Mouse (Mus musculus) C2C12 (cell line): ENCODE data around the gene Rbp3. TPM values are rescaled to one million over a fixed set of nuclear protein-coding genes. Genes with fewer than 3 reads are reported as not detected.

ENCODE experiments used
- H3K27me3 ChIP-seq: one replicate; pipeline ENCODE4 v1.6.1; 2011; ENCODE audit not compliant: control insufficient read depth, insufficient read depth, insufficient read length
- H3K36me3 ChIP-seq: one replicate; pipeline ENCODE4 v1.6.1; 2011; ENCODE audit not compliant: control insufficient read depth, insufficient read depth
- H3K4me3 ChIP-seq: one replicate; pipeline ENCODE4 v1.5.1; 2011; ENCODE audit warnings: mild to moderate bottlenecking, control low read depth; ENCODE audit not compliant: poor library complexity, insufficient read depth, severe bottlenecking
- H3K79me2 ChIP-seq: one replicate; pipeline ENCODE4 v1.6.1; 2011; ENCODE audit not compliant: control insufficient read depth, insufficient read depth
- H3K79me3 ChIP-seq: one replicate; pipeline ENCODE4 v1.6.1; 2011; ENCODE audit warnings: low read depth, control low read depth
- H3ac ChIP-seq: one replicate; pipeline ENCODE3; 2011; ENCODE audit warnings: low read depth; ENCODE audit not compliant: control insufficient read depth, insufficient read length
- CEBPB ChIP-seq: IDR thresholded peaks from one replicate; pipeline ENCODE4 v1.6.1; 2011; ENCODE audit warnings: low read depth, mild to moderate bottlenecking, control low read depth, moderate library complexity
- CTCF ChIP-seq: IDR thresholded peaks from one replicate; pipeline ENCODE4 v1.5.1; 2011; ENCODE audit not compliant: control insufficient read depth, insufficient read depth, insufficient read length
- FOSL1 ChIP-seq: IDR thresholded peaks from one replicate; pipeline ENCODE4 v1.8.0; 2011; ENCODE audit warnings: mild to moderate bottlenecking, low read length; ENCODE audit not compliant: poor library complexity, insufficient read depth, severe bottlenecking
- MAX ChIP-seq: IDR thresholded peaks from one replicate; pipeline ENCODE4 v1.6.1; 2011; ENCODE audit warnings: mild to moderate bottlenecking, control low read depth
- MYOD1 ChIP-seq: IDR thresholded peaks from one replicate; pipeline ENCODE4 v1.6.1; 2011; ENCODE audit warnings: low read depth; ENCODE audit not compliant: control insufficient read depth, insufficient read length
- MYOG ChIP-seq: IDR thresholded peaks from one replicate; pipeline ENCODE4 v1.6.1; 2011; ENCODE audit not compliant: control insufficient read depth, insufficient read length; ENCODE audit errors: extremely low read depth
- USF1 ChIP-seq: IDR thresholded peaks from one replicate; pipeline ENCODE4 v1.6.1; 2011; ENCODE audit warnings: low read depth, mild to moderate bottlenecking, control low read depth, moderate library complexity
- polyA plus RNA-seq: library from polyadenylated mRNA; unstranded; fragments of >200 nt; fragmentation: generic; extraction: Trizol; gene quantifications from one replicate; pipeline ENCODE4 v1.2.1, GENCODE M21; 2012; ENCODE audit warnings: missing spikeins

Rbp3 gene
- polyA plus RNA-seq, 1 experiment = not detected

DNA sequence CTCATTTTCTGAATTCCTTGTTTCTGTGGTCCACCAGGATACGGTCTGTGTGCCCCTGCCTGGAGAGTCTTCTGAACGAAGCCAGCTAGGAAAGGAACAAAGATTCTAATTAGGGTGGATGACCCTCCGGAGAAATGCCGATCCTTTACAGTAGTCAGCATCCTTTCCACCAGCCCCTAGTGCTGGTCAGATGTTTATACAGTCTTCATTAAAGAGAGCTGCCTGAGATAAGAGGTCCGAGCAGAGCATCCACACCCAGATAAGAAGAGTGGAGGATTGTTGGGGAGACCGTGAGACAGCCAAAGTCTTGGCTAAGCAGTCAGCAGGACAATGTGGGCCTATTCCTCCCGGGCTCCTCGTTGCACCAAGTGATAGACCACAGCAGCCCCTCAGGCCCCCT lies 13.1 kb upstream of the Rbp3 start, which contains the start of gene Gdf2:
Gene Gdf2 (plus strand): TSS at position 301 of the 400 bp plus-strand sequence.
- H3K79me3 ChIP-seq = no peaks in the 10 kb centered on the region
- H3K79me2 ChIP-seq = no peaks in the 10 kb centered on the region
- no peak within 1 kb of the TSS for H3ac ChIP-seq
- no peak for TF ChIP-seq CTCF
- no peak for TF ChIP-seq CEBPB
- no peak for TF ChIP-seq MYOG
- no peak for TF ChIP-seq USF1
- no peak for TF ChIP-seq MAX
- TF ChIP-seq FOSL1 = no peak
- TF ChIP-seq MYOD1 = no peak
- H3K27me3 ChIP-seq = no peaks in the 10 kb centered on the region
- no peaks in the 10 kb centered on the region for H3K36me3 ChIP-seq
- H3K4me3 ChIP-seq = no peak within 1 kb of the TSS

DNA sequence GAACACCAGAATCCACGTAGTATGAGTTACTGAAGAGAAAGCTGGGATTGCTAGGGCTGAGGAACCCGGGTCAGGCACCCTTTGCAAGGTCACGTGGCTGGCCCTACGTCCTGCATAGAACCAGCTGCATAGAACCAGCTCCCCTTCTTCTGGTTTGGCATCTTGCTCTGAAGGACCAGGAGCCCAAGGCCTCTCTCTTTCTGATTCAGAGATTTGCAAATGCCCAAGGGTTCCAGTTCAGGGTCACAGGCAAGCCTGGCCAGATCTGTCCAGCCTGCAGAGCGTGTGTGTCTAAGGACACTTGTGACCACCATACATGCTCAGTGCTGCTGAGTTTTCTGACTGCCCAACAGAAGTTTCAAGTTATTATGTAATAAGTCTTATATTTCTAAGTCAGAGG lies 11.6 kb upstream of the Rbp3 start:
- H3K4me3 ChIP-seq = no peak overlapping the region

DNA sequence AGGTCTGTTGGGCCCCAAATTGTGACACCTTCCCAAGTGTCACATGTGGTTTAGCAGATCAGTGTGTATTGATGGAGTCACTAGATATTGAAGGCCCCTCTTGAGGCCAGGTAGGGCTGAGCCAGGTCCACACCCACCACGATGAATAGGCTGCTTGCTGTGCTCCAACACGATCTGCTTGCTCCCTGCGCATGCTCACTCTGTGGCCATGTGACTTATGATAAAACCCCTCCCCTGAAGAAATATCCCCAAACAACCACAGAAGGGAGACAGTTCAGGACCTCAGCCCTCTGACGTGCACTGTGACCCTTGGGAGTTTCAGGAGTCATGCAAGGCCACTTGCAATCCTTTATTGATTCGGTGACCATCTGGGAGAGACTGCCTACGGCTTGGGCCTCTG lies 7.7 kb upstream of the Rbp3 start:
- no peak overlapping the region for H3ac ChIP-seq
- TF ChIP-seq CTCF (no peak), MYOG (no peak), CEBPB (no peak), MYOD1 (no peak), MAX (no peak), USF1 (no peak), FOSL1 (no peak)
- no peaks in the 10 kb centered on the region for H3K79me3 ChIP-seq
- no peak overlapping the region for H3K4me3 ChIP-seq
- H3K36me3 ChIP-seq = no peaks in the 10 kb centered on the region
- no peaks in the 10 kb centered on the region for H3K79me2 ChIP-seq
- no peaks in the 10 kb centered on the region for H3K27me3 ChIP-seq

More for the DNA sequence above, 11.6 kb upstream of the Rbp3 start:
- H3K36me3 ChIP-seq = no peaks in the 10 kb centered on the region
- H3K79me3 ChIP-seq = no peaks in the 10 kb centered on the region
- no peaks in the 10 kb centered on the region for H3K79me2 ChIP-seq
- no peak overlapping the region for H3ac ChIP-seq
- TF ChIP-seq MYOD1 (no peak), USF1 (no peak), CTCF (no peak), MAX (no peak), CEBPB (no peak), FOSL1 (no peak), MYOG (no peak)
- H3K27me3 ChIP-seq = no peaks in the 10 kb centered on the region

DNA sequence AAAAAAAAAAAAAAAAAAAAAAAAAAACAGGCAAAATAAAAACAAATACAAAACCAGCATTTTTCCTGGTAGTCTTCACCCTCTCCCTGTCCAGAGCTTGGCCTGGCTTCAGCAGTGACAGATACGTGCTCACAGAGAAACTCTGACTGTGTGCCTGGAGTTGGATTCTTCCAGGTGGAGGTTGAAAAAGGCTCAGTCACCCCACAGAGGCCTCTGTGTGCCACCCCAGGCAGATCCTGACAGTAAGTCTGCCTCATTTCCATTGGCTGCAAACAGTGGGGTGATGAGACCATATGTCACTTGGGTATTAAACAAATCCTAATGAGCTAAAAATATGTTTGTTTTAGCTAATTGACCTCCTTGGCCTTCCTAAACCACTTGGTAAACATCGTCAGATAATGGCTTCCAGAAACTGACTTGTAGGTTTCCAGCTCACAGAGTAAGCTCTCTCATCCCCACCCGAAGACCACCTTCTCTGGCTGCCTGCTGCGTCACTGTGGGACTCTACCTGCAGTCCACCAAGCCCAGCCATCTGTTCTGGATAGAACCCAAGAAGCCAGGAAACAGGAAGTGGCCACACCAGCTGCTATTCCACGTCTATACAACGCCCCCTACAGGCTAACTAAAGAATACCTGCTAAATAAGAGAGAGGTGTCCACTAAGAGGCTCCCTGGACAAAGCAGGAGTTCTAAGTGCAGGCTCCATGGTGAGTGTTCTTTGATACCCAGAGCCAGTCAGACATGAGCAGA lies 1.4 kb upstream of the Rbp3 start:
- H3K79me2 ChIP-seq = no peaks in the 10 kb centered on the region
- no peak for TF ChIP-seq CEBPB
- no peak for TF ChIP-seq CTCF
- TF ChIP-seq MAX = no peak
- no peak for TF ChIP-seq MYOD1
- no peak for TF ChIP-seq FOSL1
- TF ChIP-seq MYOG = no peak
- no peak for TF ChIP-seq USF1
- H3K36me3 ChIP-seq = no peaks in the 10 kb centered on the region
- H3K79me3 ChIP-seq = no peaks in the 10 kb centered on the region
- H3ac ChIP-seq = no peak overlapping the region
- H3K27me3 ChIP-seq = peaks cover 20% of the 10 kb centered on the region
- no peak overlapping the region for H3K4me3 ChIP-seq

DNA sequence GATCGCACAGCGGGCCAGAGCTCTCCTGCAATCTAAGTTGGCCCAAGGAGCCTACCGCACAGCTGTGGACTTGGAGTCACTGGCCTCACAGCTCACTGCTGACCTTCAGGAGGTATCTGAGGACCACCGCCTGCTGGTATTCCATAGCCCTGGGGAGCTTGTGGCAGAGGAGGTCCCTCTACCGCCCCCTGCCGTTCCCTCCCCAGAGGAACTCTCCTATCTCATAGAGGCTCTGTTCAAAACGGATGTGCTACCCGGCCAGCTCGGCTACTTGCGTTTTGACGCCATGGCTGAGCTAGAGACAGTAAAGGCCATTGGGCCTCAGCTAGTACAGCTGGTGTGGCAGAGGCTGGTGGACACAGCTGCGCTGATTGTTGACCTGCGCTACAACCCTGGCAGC lies 2.3 kb downstream of the Rbp3 start:
- no peaks in the 10 kb centered on the region for H3K36me3 ChIP-seq
- no peak overlapping the region for H3ac ChIP-seq
- peaks cover 31% of the 10 kb centered on the region for H3K27me3 ChIP-seq
- no peak overlapping the region for H3K4me3 ChIP-seq
- TF ChIP-seq CTCF (no peak), MYOG (no peak)
- H3K79me3 ChIP-seq = no peaks in the 10 kb centered on the region
- H3K79me2 ChIP-seq = no peaks in the 10 kb centered on the region
